Mouse (Mus musculus): ENCODE data around the gene Rcsd1. TPM values are rescaled to one million over a fixed set of nuclear protein-coding genes. Genes with fewer than 3 reads are reported as not detected.

Gene Rcsd1
- polyA plus RNA-seq, 1 experiment from 2014 or later = 53.7 TPM

GRCm38 (mm10) chr1:165655022-165655421 lies 54.5 kb downstream of the Rcsd1 start:
- H3K9me3 ChIP-seq (replicated peaks; ENCODE audit: low read length) = no peaks in the 10 kb centered on the region
- no peak overlapping the region for H3K9ac ChIP-seq (ENCODE audit: low read depth, low read length)
- H3K4me1 ChIP-seq (replicated peaks; ENCODE audit: insufficient read depth, low read length) = 0 out of 2 replicates have a peak, but pooled peaks cover 3% of the 10 kb centered on the region
- peaks cover 34% of the 10 kb centered on the region for H3K36me3 ChIP-seq (ENCODE audit: insufficient read depth, low read length)
- 73% methylated on average over 6 of the region's 6 CpGs for WGBS
- no peak overlapping the region for H3K4me2 ChIP-seq (ENCODE audit: low read length)
- no peak for DNase-seq (ENCODE audit: low spot score)
- no peaks in the 10 kb centered on the region for H3K27me3 ChIP-seq (ENCODE audit: insufficient read depth, low read length)
- no peak overlapping the region for H3K4me3 ChIP-seq (replicated peaks; ENCODE audit: low read depth, low read length)
- peak; percentile 56 for TF ChIP-seq CTCF (IDR thresholded peaks at IDR 0.05; ENCODE audit: low read depth)
- ATAC-seq (replicated peaks; ENCODE audit: low FRiP score, low read depth) = no peak
- no peak overlapping the region for H3K27ac ChIP-seq

DNA sequence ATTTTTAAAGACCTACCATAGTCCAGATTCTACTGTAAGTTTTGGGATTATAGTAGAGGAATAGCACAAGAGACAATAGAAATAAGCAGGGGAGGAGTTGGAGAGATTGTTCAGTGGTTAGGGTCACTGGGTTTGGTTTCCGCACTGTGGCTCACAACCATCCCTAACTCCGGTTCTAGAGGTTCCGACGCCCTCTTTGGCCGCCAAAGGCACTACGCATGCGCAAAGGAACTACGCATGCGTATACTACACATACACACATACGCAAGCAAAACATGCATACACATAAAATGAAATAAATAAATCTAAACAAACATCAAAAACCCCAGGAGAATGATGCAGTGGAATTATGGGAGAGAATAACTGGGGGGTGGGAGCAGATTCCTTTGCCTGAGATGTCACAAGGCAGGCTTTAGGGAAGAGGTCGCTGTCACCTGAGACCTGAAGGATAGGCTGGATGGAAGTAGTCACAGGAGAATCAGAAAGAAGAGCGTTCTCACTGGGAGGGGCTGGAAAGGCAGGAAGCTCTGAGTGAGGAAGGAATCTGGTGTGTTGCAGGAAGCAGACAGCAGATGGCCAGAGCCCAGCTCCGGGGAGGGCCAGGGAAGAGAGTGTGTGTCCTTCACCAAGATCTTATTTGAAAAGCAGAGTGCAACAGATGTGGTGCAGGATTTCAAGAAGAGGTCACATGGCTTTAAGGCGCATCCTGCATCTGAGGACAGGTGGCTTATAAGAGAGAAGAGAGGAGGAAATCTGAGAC lies 56.3 kb downstream of the Rcsd1 start:
- peak; percentile 10; the same call in 1 of the 2 replicates for TF ChIP-seq CTCF (IDR thresholded peaks at IDR 0.05; ENCODE audit: low read depth)
- H3K9me3 ChIP-seq (replicated peaks; ENCODE audit: low read length) = no peaks in the 10 kb centered on the region
- no peak overlapping the region for H3K4me2 ChIP-seq (ENCODE audit: low read length)
- DNase-seq (ENCODE audit: low spot score) (peak; percentile 86), ATAC-seq (replicated peaks; ENCODE audit: low FRiP score, low read depth) (peak; percentile 57)
- H3K27ac ChIP-seq = 0 out of 2 replicates have a peak overlapping the region, but pooled peaks have one; percentile 16
- no peaks in the 10 kb centered on the region for H3K27me3 ChIP-seq (ENCODE audit: insufficient read depth, low read length)
- no peak overlapping the region for H3K9ac ChIP-seq (ENCODE audit: low read depth, low read length)
- 75% methylated on average over 14 of the region's 14 CpGs for WGBS
- H3K36me3 ChIP-seq (ENCODE audit: insufficient read depth, low read length) = peaks cover 30% of the 10 kb centered on the region
- 0 out of 2 replicates have a peak, but pooled peaks cover 3% of the 10 kb centered on the region for H3K4me1 ChIP-seq (replicated peaks; ENCODE audit: insufficient read depth, low read length)
- no peak overlapping the region for H3K4me3 ChIP-seq (replicated peaks; ENCODE audit: low read depth, low read length)

- Histone ChIP-seq H3K9ac (ENCODE audit: low read depth, low read length) (no peak overlapping the region), H3K27me3 (ENCODE audit: insufficient read depth, low read length) (no peaks in the 10 kb centered on the region), H3K36me3 (ENCODE audit: insufficient read depth, low read length) (peaks cover 32% of the 10 kb centered on the region), H3K27ac (no peak overlapping the region), H3K4me1 (replicated peaks; ENCODE audit: insufficient read depth, low read length) (0 out of 2 replicates have a peak, but pooled peaks cover 3% of the 10 kb centered on the region), H3K4me3 (replicated peaks; ENCODE audit: low read depth, low read length) (no peak overlapping the region), H3K9me3 (replicated peaks; ENCODE audit: low read length) (no peaks in the 10 kb centered on the region), H3K4me2 (ENCODE audit: low read length) (no peak overlapping the region)
- no peak for ATAC-seq (replicated peaks; ENCODE audit: low FRiP score, low read depth)
- WGBS = 69% methylated on average over 2 of the region's 2 CpGs
- no peak for TF ChIP-seq CTCF (IDR thresholded peaks at IDR 0.05; ENCODE audit: low read depth)
- no peak for DNase-seq (ENCODE audit: low spot score)
Measured at GRCm38 (mm10) chr1:165652507-165652906, 57.0 kb downstream of the Rcsd1 start.

GRCm38 (mm10) chr1:165651158-165651557 lies 58.4 kb downstream of the Rcsd1 start:
- H3K4me1 ChIP-seq (replicated peaks; ENCODE audit: insufficient read depth, low read length) = 0 out of 2 replicates have a peak, but pooled peaks cover 3% of the 10 kb centered on the region
- peaks cover 29% of the 10 kb centered on the region for H3K36me3 ChIP-seq (ENCODE audit: insufficient read depth, low read length)
- WGBS = 65% methylated on average over 5 of the region's 5 CpGs
- ATAC-seq (replicated peaks; ENCODE audit: low FRiP score, low read depth) (no peak), DNase-seq (ENCODE audit: low spot score) (no peak)
- TF ChIP-seq CTCF (IDR thresholded peaks at IDR 0.05; ENCODE audit: low read depth) = no peak
- H3K4me2 ChIP-seq (ENCODE audit: low read length) = no peak overlapping the region
- H3K27ac ChIP-seq = no peak overlapping the region
- H3K9me3 ChIP-seq (replicated peaks; ENCODE audit: low read length) = no peaks in the 10 kb centered on the region
- no peak overlapping the region for H3K9ac ChIP-seq (ENCODE audit: low read depth, low read length)
- H3K4me3 ChIP-seq (replicated peaks; ENCODE audit: low read depth, low read length) = no peak overlapping the region
- no peaks in the 10 kb centered on the region for H3K27me3 ChIP-seq (ENCODE audit: insufficient read depth, low read length)

GRCm38 (mm10) chr1:165645102-165645501 lies 64.5 kb downstream of the Rcsd1 start:
- Histone ChIP-seq H3K9me3 (replicated peaks; ENCODE audit: low read length) (no peaks in the 10 kb centered on the region), H3K4me1 (replicated peaks; ENCODE audit: insufficient read depth, low read length) (no peaks in the 10 kb centered on the region), H3K4me2 (ENCODE audit: low read length) (no peak overlapping the region), H3K36me3 (ENCODE audit: insufficient read depth, low read length) (peaks cover 3% of the 10 kb centered on the region; the same call in 1 of the 2 replicates), H3K27me3 (ENCODE audit: insufficient read depth, low read length) (no peaks in the 10 kb centered on the region), H3K27ac (no peak overlapping the region), H3K9ac (ENCODE audit: low read depth, low read length) (no peak overlapping the region), H3K4me3 (replicated peaks; ENCODE audit: low read depth, low read length) (no peak overlapping the region)
- 73% methylated on average over 4 of the region's 4 CpGs for WGBS
- DNase-seq (ENCODE audit: low spot score) (no peak), ATAC-seq (replicated peaks; ENCODE audit: low FRiP score, low read depth) (no peak)
- no peak for TF ChIP-seq CTCF (IDR thresholded peaks at IDR 0.05; ENCODE audit: low read depth)

GRCm38 (mm10) chr1:165643735-165644134 lies 65.8 kb downstream of the Rcsd1 start:
- no peak overlapping the region for H3K27ac ChIP-seq
- DNase-seq (ENCODE audit: low spot score) (no peak), ATAC-seq (replicated peaks; ENCODE audit: low FRiP score, low read depth) (no peak)
- WGBS = 57% methylated on average over 5 of the region's 5 CpGs
- H3K4me1 ChIP-seq (replicated peaks; ENCODE audit: insufficient read depth, low read length) = no peaks in the 10 kb centered on the region
- no peak for TF ChIP-seq CTCF (IDR thresholded peaks at IDR 0.05; ENCODE audit: low read depth)
- H3K4me3 ChIP-seq (replicated peaks; ENCODE audit: low read depth, low read length) = no peak overlapping the region
- no peak overlapping the region for H3K9ac ChIP-seq (ENCODE audit: low read depth, low read length)
- H3K36me3 ChIP-seq (ENCODE audit: insufficient read depth, low read length) = 0 out of 2 replicates have a peak, but pooled peaks cover 3% of the 10 kb centered on the region
- 0 out of 2 replicates have a peak overlapping the region, but pooled peaks have one; percentile 82 for H3K4me2 ChIP-seq (ENCODE audit: low read length)
- H3K9me3 ChIP-seq (replicated peaks; ENCODE audit: low read length) = no peaks in the 10 kb centered on the region
- no peaks in the 10 kb centered on the region for H3K27me3 ChIP-seq (ENCODE audit: insufficient read depth, low read length)
